Mouse (Mus musculus): ENCODE measurements at regions not wholly inside any gene's neighbourhood (a gene's known extent, or its start where the extent isn't known, plus 50 kb on each side); places are given as distances from the start of the nearest gene placed in this dataset.

DNA sequence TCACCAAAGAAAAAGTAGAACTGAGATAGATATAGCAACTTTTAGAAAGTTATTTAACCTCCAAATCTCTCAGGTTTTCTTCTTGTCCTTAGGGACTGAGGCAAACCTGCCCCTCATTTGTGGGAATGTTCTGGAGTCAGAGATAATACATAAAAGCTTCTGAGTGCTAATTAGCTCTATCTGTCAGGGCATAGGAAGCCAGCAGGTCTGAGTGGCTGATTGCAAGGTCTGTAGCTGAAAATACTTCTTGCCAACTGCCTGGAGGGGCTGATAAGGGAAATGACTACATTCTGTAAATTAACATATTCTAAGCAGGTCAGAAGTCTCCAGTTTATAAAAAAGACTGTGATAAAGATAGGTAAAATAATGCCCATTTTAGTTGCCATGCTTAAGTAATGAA lies 270.3 kb upstream of the Gm9972 start:
- TF ChIP-seq MYC (IDR thresholded peaks at IDR 0.05; ENCODE audit: low read depth, low read length) (no peak), KAT2A (conservative IDR thresholded peaks at IDR 0.05; ENCODE audit: low read depth, low read length) (no peak), POLR2AphosphoS5 (IDR thresholded peaks at IDR 0.05; ENCODE audit: borderline replicate concordance, low read depth, low read length) (no peak), NRF1 (IDR thresholded peaks at IDR 0.05; ENCODE audit: insufficient read depth, low read depth, low read length, poor library complexity, severe bottlenecking) (no peak), MAX (IDR thresholded peaks at IDR 0.05; ENCODE audit: low read length) (no peak), MEF2A (IDR thresholded peaks at IDR 0.05; ENCODE audit: extremely low read depth, insufficient replicate concordance, low read depth, low read length, poor library complexity, severe bottlenecking) (no peak), POLR2AphosphoS2 (IDR thresholded peaks at IDR 0.05; ENCODE audit: low read length) (no peak), SMC3 (IDR thresholded peaks at IDR 0.05; ENCODE audit: low read depth, low read length) (no peak), CHD1 (IDR thresholded peaks at IDR 0.05; ENCODE audit: low read depth, low read length) (no peak), MAFK (IDR thresholded peaks at IDR 0.05; ENCODE audit: borderline replicate concordance, low read depth, low read length) (no peak), CHD2 (IDR thresholded peaks at IDR 0.05; ENCODE audit: low read length) (no peak), BHLHE40 (IDR thresholded peaks at IDR 0.05; ENCODE audit: borderline replicate concordance, low read depth, low read length) (no peak), RAD21 (IDR thresholded peaks at IDR 0.05; ENCODE audit: low read depth, low read length) (no peak), RCOR1 (IDR thresholded peaks at IDR 0.05; ENCODE audit: low read depth, low read length) (no peak), UBTF (IDR thresholded peaks at IDR 0.05; ENCODE audit: borderline replicate concordance, insufficient read depth, low read depth, low read length) (no peak)

DNA sequence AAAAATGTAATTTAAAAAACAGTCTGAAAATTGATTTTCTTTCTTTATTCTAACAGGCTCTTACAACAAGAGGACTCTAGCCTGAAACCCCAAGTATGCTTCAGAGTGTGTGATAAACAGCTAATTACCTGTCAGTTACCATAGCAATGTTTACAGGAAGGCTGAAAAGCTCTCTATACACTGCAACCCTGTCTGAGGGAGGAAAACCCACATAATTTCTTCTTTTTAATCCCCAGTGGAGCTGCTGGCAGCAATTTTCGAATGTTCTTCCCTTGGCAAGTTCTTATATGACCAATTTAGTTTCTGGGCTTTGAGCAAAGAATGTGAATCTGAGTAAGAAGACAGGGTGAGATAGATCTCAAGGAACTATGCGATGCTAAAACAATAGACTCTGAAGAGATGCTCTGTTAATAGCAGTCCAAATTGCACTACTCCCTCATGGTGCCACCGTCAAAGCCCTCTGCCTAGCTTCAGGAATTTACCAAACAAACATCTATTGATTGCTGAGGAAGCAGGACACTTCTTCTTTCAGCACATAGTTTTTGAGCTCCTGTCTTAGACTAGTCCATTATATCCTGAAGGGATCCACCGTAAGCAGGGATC lies 260.4 kb upstream of the Gm9972 start:
- no peak for TF ChIP-seq ZKSCAN1 (IDR thresholded peaks at IDR 0.05; ENCODE audit: low read depth, low read length)
- no peak for TF ChIP-seq NRF1 (IDR thresholded peaks at IDR 0.05; ENCODE audit: insufficient read depth, low read depth, low read length, poor library complexity, severe bottlenecking)
- no peak for TF ChIP-seq TCF12 (IDR thresholded peaks at IDR 0.05; ENCODE audit: low read depth, low read length)
- no peak for TF ChIP-seq BHLHE40 (IDR thresholded peaks at IDR 0.05; ENCODE audit: borderline replicate concordance, low read depth, low read length)
- TF ChIP-seq GATA1 (IDR thresholded peaks at IDR 0.05; ENCODE audit: low read depth, low read length): no peak
- no peak for TF ChIP-seq CHD1 (IDR thresholded peaks at IDR 0.05; ENCODE audit: low read depth, low read length)
- TF ChIP-seq MAZ (IDR thresholded peaks at IDR 0.05; ENCODE audit: low read depth, low read length): no peak
- no peak for TF ChIP-seq TBP (IDR thresholded peaks at IDR 0.05; ENCODE audit: low read depth, low read length)
- TF ChIP-seq ETS1 (IDR thresholded peaks at IDR 0.05; ENCODE audit: low read depth, low read length): no peak
- no peak for TF ChIP-seq MEF2A (IDR thresholded peaks at IDR 0.05; ENCODE audit: extremely low read depth, insufficient replicate concordance, low read depth, low read length, poor library complexity, severe bottlenecking)
- no peak for TF ChIP-seq JUND (IDR thresholded peaks at IDR 0.05; ENCODE audit: low read depth, low read length)
- TF ChIP-seq MAFK (IDR thresholded peaks at IDR 0.05; ENCODE audit: borderline replicate concordance, low read depth, low read length): no peak
- TF ChIP-seq ZMIZ1 (IDR thresholded peaks at IDR 0.05; ENCODE audit: low read depth, low read length): no peak
- H3K4me1 ChIP-seq (ENCODE audit: control insufficient read depth in 1 of 2, insufficient read depth in 2 of 2, low read length in 2 of 2): no peaks in the 10 kb centered on the region
- no peaks in the 10 kb centered on the region for H3K36me3 ChIP-seq (ENCODE audit: control insufficient read depth in 1 of 2, insufficient read depth in 2 of 2, low read length in 2 of 2)

More for the DNA sequence above, 270.3 kb upstream of the Gm9972 start:
- Histone ChIP-seq H3K9me3 (replicated peaks; ENCODE audit: insufficient read depth, low read length) (no peaks in the 10 kb centered on the region), H3K9ac (ENCODE audit: control insufficient read depth, low read depth, low read length, poor library complexity, severe bottlenecking) (no peak overlapping the region), H3K36me3 (ENCODE audit: control insufficient read depth in 1 of 2, insufficient read depth in 2 of 2, low read length in 2 of 2) (no peaks in the 10 kb centered on the region), H3K4me3 (ENCODE audit: control insufficient read depth in 1 of 2, insufficient read depth in 1 of 2, low read depth in 2 of 2, low read length in 2 of 2) (no peak overlapping the region), H3K4me1 (ENCODE audit: control insufficient read depth in 1 of 2, insufficient read depth in 2 of 2, low read length in 2 of 2) (no peaks in the 10 kb centered on the region), H3K27ac (ENCODE audit: control insufficient read depth, low read depth, low read length) (no peak overlapping the region), H3K79me2 (ENCODE audit: control insufficient read depth, insufficient read depth, low read length, poor library complexity) (no peaks in the 10 kb centered on the region), H3K27me3 (ENCODE audit: control insufficient read depth in 1 of 2, insufficient read depth in 2 of 2, low read length in 2 of 2) (no peaks in the 10 kb centered on the region)
- DNase-seq (ENCODE audit: low read depth, low spot score): no peak

More for the DNA sequence above, 260.4 kb upstream of the Gm9972 start:
- H3K27me3 ChIP-seq (ENCODE audit: control insufficient read depth in 1 of 2, insufficient read depth in 2 of 2, low read length in 2 of 2): no peaks in the 10 kb centered on the region
- H3K79me2 ChIP-seq (ENCODE audit: control insufficient read depth, insufficient read depth, low read length, poor library complexity): no peaks in the 10 kb centered on the region
- DNase-seq (ENCODE audit: low read depth, low spot score): no peak
- no peak overlapping the region for H3K9ac ChIP-seq (ENCODE audit: control insufficient read depth, low read depth, low read length, poor library complexity, severe bottlenecking)
- no peak overlapping the region for H3K27ac ChIP-seq (ENCODE audit: control insufficient read depth, low read depth, low read length)
- no peaks in the 10 kb centered on the region for H3K9me3 ChIP-seq (replicated peaks; ENCODE audit: insufficient read depth, low read length)
- H3K4me3 ChIP-seq (ENCODE audit: control insufficient read depth in 1 of 2, insufficient read depth in 1 of 2, low read depth in 2 of 2, low read length in 2 of 2): no peak overlapping the region
